Mouse (Mus musculus) heart, postnatal 36 days (tissue): ENCODE data around the gene Prdm9. TPM values are rescaled to one million over a fixed set of nuclear protein-coding genes. Genes with fewer than 3 reads are reported as not detected.
A peak's percentile ranks its signal among the peaks of the same experiment; 100 is the strongest.
"Not testable (repeated sequence)": the region's sequence is repeated elsewhere in the genome, so short reads cannot be mapped to it uniquely, and the experiment has no call there.

Experiments
- DNase-seq, 2 experiments: peaks; one replicate each; pipeline ENCODE4 v3.0.0; 2021 to 2022
- intact Hi-C: fragments of 180-260 bp; cut with DNase I; formaldehyde crosslinking; loops from one replicate; pipeline ENCODE4 v1.15.1; 2025
- total RNA-seq, 2 experiments: library from RNA; stranded (reverse); gene quantifications; 2 replicates each; pipeline ENCODE4 v1.2.3; 2021

Gene Prdm9
- 1 to 10 TPM; 1.7 to 1.8 TPM for total RNA-seq

GRCm38 (mm10) chr17:15564014-15564927 lies at the start of gene Prdm9:
Gene Prdm9, minus strand, starts transcription at chr17:15564354.
- intact Hi-C loops = loop anchor here (5.0 kb wide), 1 partner anchor 138 kb away; the partner anchor contains the start of gene Chd1
- peak; percentile 100 for DNase-seq

- no peak for DNase-seq
- intact Hi-C loops = no loop called here
These were observed 35.3 kb upstream of the Prdm9 start for GRCm38 (mm10) chr17:15599496-15599895.

- intact Hi-C loops = no loop called here
These were observed 27.2 kb upstream of the Prdm9 start for GRCm38 (mm10) chr17:15591216-15591881.

GRCm38 (mm10) chr17:15588116-15588515 lies 24.0 kb upstream of the Prdm9 start:
- intact Hi-C loops = no loop called here
- DNase-seq = no peak

More at GRCm38 (mm10) chr17:15591216-15591881, 27.2 kb upstream of the Prdm9 start:
- no peak for DNase-seq

- no peak for DNase-seq
- intact Hi-C loops = no loop called here
These were observed 21.5 kb upstream of the Prdm9 start for GRCm38 (mm10) chr17:15585691-15586090.

GRCm38 (mm10) chr17:15583071-15583470 lies 18.9 kb upstream of the Prdm9 start:
- intact Hi-C loops = loop anchor here (5.0 kb wide), 1 partner anchor 139 kb away; no protein-coding TSS in a partner anchor
- DNase-seq = no peak

- intact Hi-C loops = loop anchor here (5.0 kb wide), 1 partner anchor 142 kb away; no protein-coding TSS in a partner anchor
These were observed 15.9 kb upstream of the Prdm9 start for GRCm38 (mm10) chr17:15580072-15580447.

GRCm38 (mm10) chr17:15579410-15580071 lies 15.4 kb upstream of the Prdm9 start:
- DNase-seq = no peak
- intact Hi-C loops = loop anchor here (5.0 kb wide), 1 partner anchor 143 kb away; no protein-coding TSS in a partner anchor

More at GRCm38 (mm10) chr17:15580072-15580447, 15.9 kb upstream of the Prdm9 start:
- no peak for DNase-seq

GRCm38 (mm10) chr17:15577291-15577694 lies 13.1 kb upstream of the Prdm9 start:
- intact Hi-C loops = no loop called here
- DNase-seq = peak; percentile 34 to 43

- no peak for DNase-seq
- intact Hi-C loops = no loop called here
These were observed 10.9 kb upstream of the Prdm9 start for GRCm38 (mm10) chr17:15575056-15575455.

- DNase-seq = no peak
- intact Hi-C loops = no loop called here
These were observed 2.8 kb upstream of the Prdm9 start for GRCm38 (mm10) chr17:15566908-15567307.

GRCm38 (mm10) chr17:15564928-15565300 lies 760 bp upstream of the Prdm9 start:
- intact Hi-C loops = loop anchor here (5.0 kb wide), 1 partner anchor 137 kb away; the partner anchor contains the start of gene Chd1
- no peak for DNase-seq

- DNase-seq = no peak
- intact Hi-C loops = loop anchor here (5.0 kb wide), 1 partner anchor 142 kb away; the partner anchor contains the start of gene Chd1
These were observed 4.2 kb downstream of the Prdm9 start for GRCm38 (mm10) chr17:15559946-15560345.

GRCm38 (mm10) chr17:15549713-15550112 lies 14.4 kb downstream of the Prdm9 start:
- DNase-seq = no peak
- intact Hi-C loops = no loop called here

GRCm38 (mm10) chr17:15546440-15546839 lies 17.7 kb downstream of the Prdm9 start:
- intact Hi-C loops = no loop called here
- no peak for DNase-seq

- intact Hi-C loops, DNase-seq: not testable (repeated sequence)
These were observed 20.3 kb downstream of the Prdm9 start for GRCm38 (mm10) chr17:15543868-15544267.

- no peak for DNase-seq
- intact Hi-C loops = no loop called here
These were observed 23.8 kb downstream of the Prdm9 start for GRCm38 (mm10) chr17:15540309-15540708.

- intact Hi-C loops = no loop called here
- DNase-seq = no peak
These were observed 27.7 kb downstream of the Prdm9 start for GRCm38 (mm10) chr17:15536457-15536904.

GRCm38 (mm10) chr17:15535943-15536342 lies 28.2 kb downstream of the Prdm9 start:
- DNase-seq = no peak
- intact Hi-C loops = no loop called here

GRCm38 (mm10) chr17:15535162-15535800 lies 28.9 kb downstream of the Prdm9 start:
- DNase-seq = no peak
- intact Hi-C loops = no loop called here
